Mouse (Mus musculus): Measurements from ENCODE around the gene Car1.
"Not testable (repeated sequence)": the region's sequence is repeated elsewhere in the genome, so short reads cannot be mapped to it uniquely, and the experiment has no call there.

Gene Car1

DNA sequence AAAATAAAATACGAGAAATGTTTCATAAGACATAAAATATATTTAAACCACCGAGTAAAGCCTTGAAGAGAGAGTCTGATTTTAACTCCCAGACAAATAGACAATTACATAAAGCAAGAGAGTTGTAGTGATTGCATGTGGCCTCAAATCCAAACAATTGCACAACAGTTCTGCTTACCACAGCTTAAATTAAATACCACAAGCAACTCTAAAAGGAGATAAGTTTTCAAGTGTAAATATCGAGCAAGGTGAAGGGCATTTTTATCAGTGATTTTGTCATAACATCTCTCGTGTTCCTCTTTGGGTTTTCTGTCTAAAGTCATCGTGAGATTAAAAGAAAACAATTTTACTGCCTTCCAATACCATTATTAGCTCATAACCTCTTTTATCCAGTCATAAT, 25.0 kb downstream of the Car1 start:
- DNase-seq (ENCODE audit: low read depth, low spot score) = not testable (repeated sequence)

GRCm38 (mm10) chr3:14782365-14782764, 25.8 kb downstream of the Car1 start:
- not testable (repeated sequence) for DNase-seq (ENCODE audit: low read depth, low spot score)

- DNase-seq (ENCODE audit: low read depth, low spot score) = no peak
These were observed 28.0 kb downstream of the Car1 start for GRCm38 (mm10) chr3:14780212-14780611.

- DNase-seq (ENCODE audit: low read depth, low spot score) = not testable (repeated sequence)
These were observed 31.5 kb downstream of the Car1 start for GRCm38 (mm10) chr3:14776497-14777162.

DNA sequence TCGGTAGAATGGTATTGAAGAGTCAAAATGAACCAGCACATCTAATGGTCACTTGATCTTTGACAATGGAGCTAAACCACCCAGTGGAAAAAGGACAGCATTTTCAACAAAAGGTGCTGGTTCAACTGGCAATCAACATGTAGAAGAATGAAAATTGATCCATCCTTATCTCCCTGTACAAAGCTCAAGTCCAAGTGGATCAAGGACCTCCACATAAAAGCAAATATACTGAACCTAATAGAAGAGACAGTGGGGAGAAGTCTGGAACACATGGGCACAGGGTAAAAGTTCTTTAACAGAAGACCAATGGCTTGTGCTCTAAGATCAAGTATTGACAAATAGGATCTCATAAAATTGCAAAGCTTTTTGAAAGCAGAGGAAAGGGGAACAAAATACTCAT, 33.6 kb downstream of the Car1 start:
- not testable (repeated sequence) for DNase-seq (ENCODE audit: low read depth, low spot score)

GRCm38 (mm10) chr3:14772473-14772872, 35.7 kb downstream of the Car1 start:
- not testable (repeated sequence) for DNase-seq (ENCODE audit: low read depth, low spot score)

DNA sequence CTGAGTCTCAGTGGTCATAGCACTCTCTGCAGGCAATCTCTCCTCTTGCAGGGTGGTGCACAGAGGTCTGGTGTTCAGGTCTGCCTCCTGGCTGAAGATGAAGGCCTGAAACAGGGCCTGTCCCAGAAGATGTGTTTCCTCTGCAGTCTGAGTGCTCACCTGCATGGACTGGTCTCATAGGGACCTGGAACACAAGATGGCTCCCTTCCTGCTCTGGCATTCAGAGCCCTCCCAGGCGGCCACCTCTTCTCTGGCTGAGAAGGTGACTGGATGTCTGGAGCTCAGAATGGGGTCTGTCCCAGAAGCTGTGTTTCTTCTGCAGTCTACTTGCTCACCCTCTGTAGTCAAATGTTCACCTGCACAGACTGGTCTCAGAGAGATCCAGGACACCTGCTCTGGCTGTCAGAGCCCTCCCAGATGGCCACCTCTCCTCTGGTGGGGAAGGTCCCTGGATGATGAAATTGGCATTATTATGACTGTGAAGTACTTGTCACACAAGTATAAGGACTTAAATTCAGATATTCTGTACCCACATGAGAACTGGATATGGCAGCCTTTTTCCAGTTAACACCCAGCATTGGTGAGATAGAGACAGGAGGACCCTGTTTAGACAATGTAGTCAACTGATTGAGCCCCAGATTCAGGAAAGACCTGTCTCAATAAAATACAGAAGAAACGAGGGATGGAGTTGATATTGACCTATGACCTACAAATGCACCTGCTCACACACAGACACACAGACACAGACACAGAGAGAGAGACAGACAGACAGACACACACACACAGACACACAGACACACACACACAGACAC, 43.2 kb downstream of the Car1 start:
- DNase-seq (ENCODE audit: low read depth, low spot score) = no peak

DNA sequence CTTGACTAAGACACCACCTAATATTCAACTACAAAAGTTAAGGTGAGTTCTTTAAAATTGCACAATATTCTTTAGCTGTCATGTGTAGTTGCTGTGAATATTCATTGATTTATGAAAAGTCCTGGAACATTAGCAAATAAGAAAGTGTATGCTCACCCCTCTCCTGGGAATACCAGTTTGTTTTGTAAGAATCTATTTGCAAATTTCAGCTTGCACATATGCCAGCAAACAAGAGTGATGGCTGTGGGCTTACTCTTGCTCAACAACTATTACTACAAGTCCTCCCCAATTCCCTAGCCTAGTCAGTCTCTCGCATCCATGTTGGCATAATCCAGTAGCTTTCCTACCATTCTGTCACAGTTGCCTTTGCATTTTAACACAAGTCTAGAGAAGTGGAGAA, 52.5 kb downstream of the Car1 start:
- DNase-seq (ENCODE audit: low read depth, low spot score) = no peak

DNA sequence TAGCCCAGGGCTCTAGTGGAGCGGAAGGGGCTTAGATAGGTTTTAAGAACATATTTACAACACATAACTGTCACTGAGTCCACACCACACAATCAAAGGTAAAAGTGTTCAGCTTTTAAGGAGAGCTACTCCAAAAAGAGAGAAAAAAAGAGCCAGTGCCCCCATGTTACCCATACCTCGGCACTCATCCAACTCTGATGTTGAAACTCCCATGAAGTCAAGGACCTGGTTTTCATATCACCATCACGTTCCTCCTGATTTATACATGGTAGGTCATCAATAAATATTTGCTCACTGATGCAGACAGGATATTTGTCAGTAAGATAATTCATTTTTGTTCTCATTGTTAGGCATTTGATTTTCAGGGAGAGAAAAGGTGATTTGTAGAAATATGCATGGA, 62.1 kb downstream of the Car1 start:
- no peak for DNase-seq (ENCODE audit: low read depth, low spot score)

DNA sequence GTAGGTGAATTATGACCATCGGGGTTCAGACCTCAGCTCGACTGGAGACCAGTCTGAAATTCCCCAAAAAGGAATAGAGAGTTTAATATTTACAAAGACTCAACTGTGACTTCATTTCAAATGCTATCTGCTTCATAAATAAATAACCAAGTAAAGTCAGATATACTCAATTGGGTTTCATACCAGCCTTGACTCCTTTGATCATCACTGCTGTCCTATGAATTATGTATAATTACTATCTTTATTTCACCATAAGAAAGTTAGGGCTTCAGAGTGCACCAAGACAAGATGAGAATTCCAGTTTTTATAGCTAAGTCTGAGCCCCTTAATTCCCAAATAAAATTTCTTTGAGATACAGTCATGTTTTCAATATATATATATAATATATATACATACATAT, 69.9 kb downstream of the Car1 start:
- DNase-seq (ENCODE audit: low read depth, low spot score) = no peak

GRCm38 (mm10) chr3:14727496-14727895, 80.7 kb downstream of the Car1 start:
- DNase-seq (ENCODE audit: low read depth, low spot score) = not testable (repeated sequence)

DNA sequence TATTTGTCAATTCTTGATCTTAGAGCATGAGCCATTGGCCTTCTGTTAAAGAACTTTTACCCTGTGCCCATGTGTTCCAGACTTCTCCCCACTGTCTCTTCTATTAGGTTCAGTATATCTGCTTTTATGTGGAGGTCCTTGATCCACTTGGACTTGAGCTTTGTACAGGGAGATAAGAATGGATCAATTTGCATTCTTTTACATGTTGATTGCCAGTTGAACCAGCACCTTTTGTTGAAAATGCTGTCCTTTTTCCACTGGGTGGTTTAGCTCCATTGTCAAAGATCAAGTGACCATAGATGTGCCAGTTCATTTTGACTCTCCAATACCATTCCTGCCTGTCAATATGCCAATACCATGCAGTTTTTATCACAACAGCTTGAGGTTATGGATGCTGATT, 82.7 kb downstream of the Car1 start:
- DNase-seq (ENCODE audit: low read depth, low spot score) = not testable (repeated sequence)
